Mouse (Mus musculus) bone marrow macrophage, adult 2 months (primary cell): ENCODE measurements around the gene Glud1. TPM values are rescaled to one million over a fixed set of nuclear protein-coding genes. Genes with fewer than 3 reads are reported as not detected.

ENCODE experiments used
- H3K27ac ChIP-seq: 2 replicates; pipeline ENCODE4 v1.5.1; 2012; ENCODE audit warnings: low read depth, low read length; ENCODE audit not compliant: insufficient read depth
- H3K4me1 ChIP-seq: 2 replicates; pipeline ENCODE4 v1.6.1; 2012; ENCODE audit warnings: low read length; ENCODE audit not compliant: control insufficient read depth, insufficient read depth
- H3K4me3 ChIP-seq: 2 replicates; pipeline ENCODE4 v1.5.1; 2012; ENCODE audit warnings: mild to moderate bottlenecking, low read length, moderate library complexity; ENCODE audit not compliant: insufficient read depth
- CTCF ChIP-seq: IDR thresholded peaks from 2 replicates; pipeline ENCODE4 v1.5.1; 2012; ENCODE audit warnings: low read depth, mild to moderate bottlenecking, low read length, moderate library complexity
- POLR2A ChIP-seq: IDR thresholded peaks from 2 replicates; pipeline ENCODE4 v1.6.1; 2012; ENCODE audit warnings: mild to moderate bottlenecking, low read depth, low read length, borderline replicate concordance
- polyA plus RNA-seq: library from polyadenylated mRNA; stranded (reverse); fragments of >200 nt; gene quantifications from 2 replicates; pipeline ENCODE4 v1.2.4, GENCODE M21; 2012; ENCODE audit not compliant: missing spikeins, insufficient read depth, insufficient read length

The Glud1 gene
- polyA plus RNA-seq, 1 experiment, result 197 TPM

DNA sequence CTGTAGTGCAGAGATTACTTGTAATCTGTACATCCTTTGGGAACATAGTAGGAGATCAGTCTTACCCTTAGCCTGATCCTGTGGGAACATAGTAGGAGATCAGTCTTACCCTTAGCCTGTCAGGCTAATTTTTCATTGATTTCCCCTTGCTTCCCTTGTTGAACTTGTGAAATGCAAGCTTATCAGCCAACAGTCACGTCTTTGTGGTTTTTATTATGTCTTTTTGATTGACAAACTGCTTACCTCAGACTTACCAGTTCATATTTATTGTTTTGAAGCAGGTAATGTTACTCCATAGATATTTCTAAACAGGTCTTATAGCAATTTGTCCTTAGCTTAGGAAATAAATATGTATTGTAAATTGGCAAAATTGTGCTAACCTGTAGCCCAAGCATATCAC lies 17.1 kb downstream of the Glud1 start:
- Histone ChIP-seq H3K4me3 (no peak overlapping the region), H3K27ac (no peak overlapping the region), H3K4me1 (no peaks in the 10 kb centered on the region)
- TF ChIP-seq CTCF (no peak), POLR2A (no peak)

DNA sequence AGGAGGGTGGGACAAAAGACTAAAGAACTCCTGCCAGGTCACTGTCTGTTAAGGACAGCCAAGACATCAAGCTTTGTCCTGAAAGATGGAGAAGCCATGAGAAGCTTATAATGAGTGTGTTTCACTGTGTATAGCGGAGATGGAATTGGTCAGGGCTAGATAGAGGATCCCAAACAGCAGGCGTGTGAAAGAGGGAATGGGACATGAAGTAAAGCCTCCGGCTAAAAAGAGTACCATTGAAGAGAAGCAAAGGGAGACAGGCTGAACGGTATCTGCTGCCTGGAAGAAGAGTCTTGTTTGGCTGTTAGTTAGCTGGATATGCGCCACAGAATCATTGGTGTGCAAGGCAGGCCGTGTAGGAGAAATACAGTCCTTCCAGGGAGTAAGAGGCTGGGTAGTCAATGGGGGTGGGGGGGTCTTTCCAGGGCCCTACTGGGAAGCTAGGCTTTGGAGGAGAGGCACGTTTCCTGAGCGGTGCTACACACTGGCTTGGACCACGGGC lies 20.2 kb downstream of the Glud1 start:
- Histone ChIP-seq H3K27ac (no peak overlapping the region), H3K4me1 (no peaks in the 10 kb centered on the region), H3K4me3 (no peak overlapping the region)
- TF ChIP-seq POLR2A (no peak), CTCF (no peak)

DNA sequence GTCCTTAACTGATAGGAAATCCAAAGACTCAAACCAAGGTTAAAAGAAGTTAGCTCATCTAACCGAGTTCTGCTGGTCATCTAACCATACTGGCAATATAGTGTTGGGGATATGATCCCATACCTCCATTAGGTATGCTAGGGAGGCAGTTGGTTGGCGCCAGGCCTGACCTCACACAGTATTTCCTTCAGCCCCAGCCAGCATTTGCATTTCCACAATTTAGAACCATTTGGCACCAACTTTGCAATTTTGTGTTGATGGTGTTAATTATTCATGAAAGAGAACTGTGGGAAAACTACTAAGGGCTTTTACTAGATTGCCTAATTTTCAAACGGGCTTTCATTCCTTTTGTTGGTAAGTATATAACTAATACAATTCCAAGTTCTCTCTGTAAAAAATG lies 21.4 kb downstream of the Glud1 start:
- H3K4me1 ChIP-seq, result peaks cover 3% of the 10 kb centered on the region
- no peak overlapping the region for H3K27ac ChIP-seq
- no peak overlapping the region for H3K4me3 ChIP-seq
- TF ChIP-seq POLR2A (no peak), CTCF (no peak)

DNA sequence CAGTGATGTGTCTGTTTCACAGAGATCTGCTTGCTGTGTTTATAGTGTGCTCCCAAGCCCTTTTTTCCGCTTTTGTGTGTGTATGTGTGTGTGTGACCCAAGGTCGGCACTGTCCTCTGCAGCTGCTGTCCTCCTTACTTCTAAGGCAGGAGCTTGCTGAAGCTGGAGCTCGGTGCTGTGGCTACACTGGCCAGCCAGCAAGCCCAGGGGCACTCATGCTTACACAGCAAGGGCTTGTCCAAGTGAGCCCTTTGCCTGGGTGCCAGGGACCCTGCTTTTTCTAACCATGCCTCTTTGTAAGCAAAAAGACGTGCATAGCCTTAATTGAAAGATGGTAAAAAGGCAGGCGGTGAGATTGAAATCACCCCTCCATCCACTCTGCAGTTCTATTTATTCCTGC lies 21.9 kb downstream of the Glud1 start:
- TF ChIP-seq CTCF (no peak), POLR2A (no peak)
- peaks cover 3% of the 10 kb centered on the region for H3K4me1 ChIP-seq
- no peak overlapping the region for H3K27ac ChIP-seq
- no peak overlapping the region for H3K4me3 ChIP-seq

DNA sequence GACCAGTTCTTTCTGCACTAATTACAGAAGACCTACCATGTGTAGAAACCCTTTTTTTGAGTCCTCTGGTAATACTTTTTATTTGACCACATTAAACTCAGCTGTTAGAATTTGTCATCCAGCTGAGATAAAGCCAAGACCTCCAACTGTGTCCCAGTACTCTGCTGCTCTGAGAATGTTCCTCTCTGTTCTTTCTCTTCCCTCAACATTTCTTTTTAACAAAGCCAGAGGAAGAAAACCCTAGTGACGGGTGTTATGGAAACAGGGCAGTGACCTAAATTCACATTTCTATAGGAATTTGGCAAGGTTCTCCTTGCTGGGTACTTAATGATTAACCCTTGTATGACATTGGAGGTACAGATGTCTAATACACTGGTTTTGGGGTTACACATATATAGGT lies 28.9 kb downstream of the Glud1 start:
- Histone ChIP-seq H3K4me1 (peaks cover 12% of the 10 kb centered on the region), H3K4me3 (no peak overlapping the region), H3K27ac (no peak overlapping the region)
- TF ChIP-seq CTCF (no peak), POLR2A (no peak)

DNA sequence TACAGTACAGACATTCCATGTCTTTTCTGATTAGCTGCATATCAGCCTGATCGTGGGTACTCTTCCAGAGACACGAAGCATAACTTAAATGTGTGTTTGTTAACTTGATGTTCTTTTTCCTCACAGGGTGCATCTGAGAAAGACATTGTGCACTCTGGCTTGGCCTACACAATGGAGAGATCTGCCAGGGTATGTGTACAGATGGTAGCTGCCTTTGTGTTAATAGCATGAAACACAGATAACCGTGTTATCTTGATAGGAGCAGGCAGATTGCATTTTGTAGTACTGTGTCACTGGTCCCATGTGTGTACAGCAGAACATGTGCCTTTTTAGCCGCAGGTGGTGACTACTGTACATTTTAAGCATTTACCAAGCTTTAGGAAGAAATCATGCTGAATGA lies 31.5 kb downstream of the Glud1 start:
- Histone ChIP-seq H3K4me1 (peaks cover 9% of the 10 kb centered on the region), H3K4me3 (no peak overlapping the region), H3K27ac (no peak overlapping the region)
- TF ChIP-seq CTCF (no peak), POLR2A (no peak)

DNA sequence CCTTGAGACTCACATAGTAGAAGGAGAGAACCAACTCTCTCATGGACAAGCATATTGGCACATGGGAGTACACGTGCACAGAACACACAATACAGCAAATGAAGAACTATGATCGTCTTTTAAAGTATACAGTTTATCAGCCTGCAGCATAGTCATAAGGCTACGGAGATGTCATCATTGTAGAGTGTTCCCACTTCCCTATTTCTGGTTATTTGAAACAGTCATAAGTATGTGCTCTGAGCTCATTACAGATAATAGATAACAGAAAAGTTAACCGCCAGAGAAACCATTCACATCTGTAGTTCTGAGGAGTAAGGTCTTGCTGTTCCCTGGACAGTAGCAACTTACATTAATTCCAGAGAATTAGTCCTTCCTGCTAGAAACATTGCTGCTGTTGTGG lies 32.6 kb downstream of the Glud1 start:
- H3K4me1 ChIP-seq, result peaks cover 9% of the 10 kb centered on the region
- no peak overlapping the region for H3K27ac ChIP-seq
- TF ChIP-seq CTCF (no peak), POLR2A (no peak)
- no peak overlapping the region for H3K4me3 ChIP-seq

DNA sequence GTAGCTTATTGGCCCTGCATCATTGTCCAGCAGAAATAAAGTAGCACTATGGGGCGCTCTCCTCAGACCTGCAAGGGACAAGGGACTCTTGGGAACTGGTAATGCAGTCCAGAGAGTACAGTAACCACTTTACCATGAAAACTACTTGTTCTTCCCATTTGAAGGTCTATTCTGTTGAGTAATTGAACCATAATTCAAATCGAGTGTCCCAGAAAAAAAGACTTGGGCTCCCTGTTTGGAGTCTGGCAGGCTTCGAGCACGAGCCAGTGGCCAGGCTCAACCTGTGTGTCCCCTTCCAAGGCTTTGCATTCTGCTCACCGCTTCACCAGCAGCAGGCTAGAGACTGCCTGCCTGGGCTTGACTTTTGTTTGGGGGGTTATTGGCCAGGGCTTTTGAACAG lies 33.8 kb downstream of the Glud1 start:
- no peak overlapping the region for H3K27ac ChIP-seq
- H3K4me1 ChIP-seq, result peaks cover 9% of the 10 kb centered on the region
- TF ChIP-seq CTCF (no peak), POLR2A (no peak)
- no peak overlapping the region for H3K4me3 ChIP-seq

DNA sequence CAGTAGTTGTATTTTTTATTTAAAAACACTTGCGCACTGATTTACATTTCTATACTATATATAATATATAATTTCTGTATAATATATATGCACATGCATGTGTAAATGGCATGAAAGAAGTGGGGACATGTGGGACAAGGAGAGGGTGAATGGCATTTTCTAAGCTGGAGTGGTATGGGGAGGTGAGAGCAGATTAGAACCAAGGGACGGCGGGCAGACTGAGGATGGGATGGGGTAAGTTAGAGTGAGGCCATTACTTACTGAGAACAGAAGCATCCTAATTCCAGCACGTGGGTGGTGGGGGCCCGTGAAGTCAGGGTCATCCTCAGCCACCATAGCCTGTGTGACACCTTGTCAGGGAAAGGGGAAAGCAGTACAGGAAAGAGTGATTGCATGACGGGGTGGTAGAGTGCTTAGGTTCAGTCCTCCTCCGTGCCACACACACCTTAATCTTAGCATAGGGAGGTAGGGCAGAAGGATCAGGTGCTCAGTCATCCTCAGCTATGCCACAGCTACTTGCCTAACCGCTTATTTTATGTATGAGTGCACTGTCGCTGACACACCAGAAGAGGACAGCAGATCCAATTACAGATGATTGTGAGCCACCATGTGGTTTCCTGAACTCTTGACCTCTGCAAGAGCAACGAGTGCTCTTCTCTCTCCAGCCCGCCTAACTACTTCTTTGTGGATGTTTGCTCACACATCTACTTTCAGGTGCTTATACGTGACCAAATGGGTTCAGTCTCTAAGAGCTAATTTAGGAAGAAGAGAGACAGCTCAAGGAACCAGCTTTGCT lies 35.4 kb downstream of the Glud1 start:
- Histone ChIP-seq H3K4me1 (peaks cover 9% of the 10 kb centered on the region), H3K27ac (no peak overlapping the region), H3K4me3 (no peak overlapping the region)
- TF ChIP-seq POLR2A (no peak), CTCF (no peak)

DNA sequence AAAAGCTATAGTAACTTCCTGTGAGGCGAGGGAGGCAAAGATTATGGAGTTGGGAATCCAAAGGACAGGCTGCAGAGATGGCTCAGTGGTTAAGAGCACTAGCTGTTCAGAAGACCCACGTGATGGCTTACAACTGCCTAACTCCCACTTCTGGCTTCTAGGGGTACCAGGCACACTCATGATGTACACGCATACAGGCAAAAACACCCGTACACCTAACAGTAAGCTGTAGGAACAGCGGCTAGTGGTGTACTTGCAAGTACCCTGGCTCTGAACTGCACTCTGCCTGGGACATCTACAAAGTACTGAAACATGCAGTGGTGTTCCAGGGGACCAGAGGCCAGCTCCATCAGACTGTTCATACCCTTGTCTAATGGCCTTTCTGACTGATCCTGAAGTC lies 36.6 kb downstream of the Glud1 start:
- Histone ChIP-seq H3K4me3 (no peak overlapping the region), H3K4me1 (peaks cover 9% of the 10 kb centered on the region), H3K27ac (no peak overlapping the region)
- TF ChIP-seq CTCF (no peak), POLR2A (no peak)
